Mouse (Mus musculus) erythroid progenitor cell, adult 5-6 weeks (primary cell): ENCODE measurements around the gene Kif16b. TPM values are rescaled to one million over a fixed set of nuclear protein-coding genes. Genes with fewer than 3 reads are reported as not detected.

Experiments used
- ATAC-seq: replicated peaks from 2 replicates; pipeline ENCODE4 v1.8.0; 2016; ENCODE audit warnings: moderate number of reproducible peaks, mild to moderate bottlenecking, moderate TSS enrichment, inconsistent platforms; ENCODE audit not compliant: poor library complexity, low FRiP score, severe bottlenecking
- total RNA-seq, 2 experiments: library from RNA; stranded (forward) in 1 of 2; stranded (reverse) in 1 of 2; fragments of 150-400 nt in 1 of 2; fragments of 186-747, 209-891 nt in 1 of 2; gene quantifications; 2 replicates each; pipeline versions ENCODE4 v1.2.3 to v1.2.4; 2015 to 2017; ENCODE audit warnings: low replicate concordance in 2 of 2

The Kif16b gene
- total RNA-seq, 2 experiments from 2014 or later = 9.5 to 15.5 TPM

- no peak for ATAC-seq
These were observed 162.0 kb downstream of the Kif16b start for GRCm38 (mm10) chr2:142739338-142739737.

- ATAC-seq = no peak
These were observed 162.8 kb downstream of the Kif16b start for GRCm38 (mm10) chr2:142738488-142738887.

GRCm38 (mm10) chr2:142735691-142736090, 165.6 kb downstream of the Kif16b start:
- ATAC-seq = no peak

GRCm38 (mm10) chr2:142734046-142734445, 167.3 kb downstream of the Kif16b start:
- ATAC-seq = no peak

- ATAC-seq = no peak
These were observed 169.0 kb downstream of the Kif16b start for GRCm38 (mm10) chr2:142732370-142732769.

- no peak for ATAC-seq
These were observed 169.6 kb downstream of the Kif16b start for GRCm38 (mm10) chr2:142731778-142732092.

- no peak for ATAC-seq
These were observed 170.1 kb downstream of the Kif16b start for GRCm38 (mm10) chr2:142731016-142731777.

GRCm38 (mm10) chr2:142724215-142725001, 176.9 kb downstream of the Kif16b start:
- ATAC-seq = no peak

- no peak for ATAC-seq
These were observed 181.2 kb downstream of the Kif16b start for GRCm38 (mm10) chr2:142720174-142720573.

- no peak for ATAC-seq
These were observed 182.3 kb downstream of the Kif16b start for GRCm38 (mm10) chr2:142718998-142719397.

- ATAC-seq = no peak
These were observed 183.7 kb downstream of the Kif16b start for GRCm38 (mm10) chr2:142717591-142717990.

- ATAC-seq = no peak
These were observed 185.4 kb downstream of the Kif16b start for GRCm38 (mm10) chr2:142715912-142716260.

GRCm38 (mm10) chr2:142715186-142715911, 186.0 kb downstream of the Kif16b start:
- no peak for ATAC-seq

GRCm38 (mm10) chr2:142712727-142713126, 188.6 kb downstream of the Kif16b start:
- ATAC-seq = no peak

- ATAC-seq = no peak
These were observed 192.0 kb downstream of the Kif16b start for GRCm38 (mm10) chr2:142709326-142709725.

- ATAC-seq = no peak
These were observed 200.6 kb downstream of the Kif16b start for GRCm38 (mm10) chr2:142700689-142701088.

GRCm38 (mm10) chr2:142698650-142699049, 202.7 kb downstream of the Kif16b start:
- ATAC-seq = no peak

- ATAC-seq = no peak
These were observed 206.4 kb downstream of the Kif16b start for GRCm38 (mm10) chr2:142694936-142695331.

- no peak for ATAC-seq
These were observed 207.1 kb downstream of the Kif16b start for GRCm38 (mm10) chr2:142694019-142694935.

- no peak for ATAC-seq
These were observed 207.9 kb downstream of the Kif16b start for GRCm38 (mm10) chr2:142693461-142693860.
